Mouse (Mus musculus) heart, embryonic 10.5 days (tissue): Measurements from ENCODE around the gene Prmt2. TPM values are rescaled to one million over a fixed set of nuclear protein-coding genes. Genes with fewer than 3 reads are reported as not detected.

Source experiments
- DNase-seq: peaks from one replicate; pipeline ENCODE4 v3.0.0-alpha.2; 2017; ENCODE audit warnings: low spot score
- H3K27ac ChIP-seq: fragments of 300-500 bp; sonication (generic); 2 replicates; pipeline ENCODE4 v1.5.1; 2016; ENCODE audit warnings: mild to moderate bottlenecking
- H3K27me3 ChIP-seq: fragments of 300-500 bp; sonication (generic); 2 replicates; pipeline ENCODE4 v1.6.1; 2016; ENCODE audit warnings: mild to moderate bottlenecking; ENCODE audit not compliant: poor library complexity, insufficient read depth, severe bottlenecking
- H3K36me3 ChIP-seq: fragments of 300-500 bp; sonication (generic); 2 replicates; pipeline ENCODE4 v1.6.1; 2016; ENCODE audit warnings: mild to moderate bottlenecking, moderate library complexity
- H3K4me1 ChIP-seq: fragments of 300-500 bp; sonication (generic); 2 replicates; pipeline ENCODE4 v1.6.1; 2016; ENCODE audit warnings: mild to moderate bottlenecking
- H3K4me3 ChIP-seq: fragments of 300-500 bp; sonication (generic); 2 replicates; pipeline ENCODE4 v1.5.1; 2016; ENCODE audit warnings: mild to moderate bottlenecking, moderate library complexity
- H3K9me3 ChIP-seq: fragments of 300-500 bp; sonication (generic); 2 replicates; pipeline ENCODE4 v1.6.1; 2016; ENCODE audit warnings: mild to moderate bottlenecking, moderate library complexity
- WGBS: fragments of 180-500 bp; shearing (Covaris S2); methylation state at CpG from one replicate; pipeline ENCODE4 v1.1.7; 2016; 5-methylcytosine and 5-hydroxymethylcytosine counted together
- microRNA counts: library from miRNA; unstranded; fragments of <30 nt; microRNA quantifications from one replicate; lab custom pipeline; 2017
- microRNA-seq: library from miRNA; unstranded; fragments of <30 nt; microRNA quantifications from one replicate; pipeline ENCODE4, GENCODE M21; 2017
- polyA plus RNA-seq: library from polyadenylated mRNA; unstranded; fragments of >200 nt; fragmentation: Nextera tagmentation; extraction: Ambion mirVana; gene quantifications from 2 replicates; pipeline ENCODE4 v1.2.1, GENCODE M21; 2016

The Prmt2 gene
- polyA plus RNA-seq, 1 experiment from 2014 or later, result 57.3 TPM

DNA sequence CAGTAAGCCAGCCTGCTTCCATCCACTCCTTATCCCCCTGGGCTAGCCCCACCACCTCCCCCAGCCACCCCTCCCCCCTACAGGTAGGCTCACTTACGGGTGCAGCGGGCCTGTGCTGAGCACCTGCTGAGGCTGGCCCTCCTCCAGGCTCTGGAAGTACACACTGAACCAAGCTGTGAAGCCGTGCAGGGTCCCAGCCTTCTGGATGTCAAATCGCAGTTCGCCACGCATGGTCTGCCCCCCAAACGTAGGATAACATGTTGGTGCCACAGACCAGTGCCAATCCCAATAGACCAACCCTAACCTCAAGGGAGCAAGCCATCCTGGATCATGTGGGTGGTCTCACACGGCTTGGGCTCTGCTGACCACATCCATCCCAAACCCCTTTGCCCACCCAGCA is 28.4 kb downstream of the Prmt2 start:
- H3K27ac ChIP-seq, result no peak overlapping the region
- peak; percentile 66 for DNase-seq
- 89% methylated on average over 8 of the region's 8 CpGs for WGBS
- no peaks in the 10 kb centered on the region for H3K4me1 ChIP-seq
- peaks cover 2% of the 10 kb centered on the region for H3K9me3 ChIP-seq
- H3K4me3 ChIP-seq, result no peak overlapping the region
- H3K36me3 ChIP-seq, result peaks cover 74% of the 10 kb centered on the region
- H3K27me3 ChIP-seq, result no peaks in the 10 kb centered on the region

DNA sequence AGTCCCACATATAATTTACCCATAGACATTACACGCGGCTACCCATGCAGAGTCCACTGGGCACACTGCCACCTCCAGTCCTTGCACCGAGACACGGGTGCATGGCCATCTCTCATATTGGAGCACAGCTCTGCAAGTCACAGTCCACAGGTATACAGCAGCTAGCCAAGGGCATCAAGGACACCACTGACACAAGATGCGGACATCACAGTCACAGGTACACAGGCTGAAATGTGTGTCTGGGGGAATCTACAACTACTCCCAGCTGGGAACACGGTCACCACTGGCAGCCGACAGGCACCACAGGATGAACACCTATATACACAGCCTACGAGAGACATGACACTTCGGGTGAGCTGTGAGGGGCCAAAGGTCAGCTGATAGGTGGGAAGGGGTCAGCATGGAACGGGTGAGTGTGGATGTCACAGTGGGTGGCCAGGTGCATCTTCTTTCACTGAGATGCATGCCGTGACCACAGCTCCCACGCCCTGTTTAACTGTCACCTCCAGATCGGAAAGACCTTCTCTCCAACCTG is 30.3 kb downstream of the Prmt2 start:
- no peak overlapping the region for H3K4me3 ChIP-seq
- H3K36me3 ChIP-seq, result peaks cover 56% of the 10 kb centered on the region
- peaks cover 6% of the 10 kb centered on the region; the same call in 1 of the 2 replicates for H3K4me1 ChIP-seq
- peak; percentile 63 for DNase-seq
- H3K9me3 ChIP-seq, result no peaks in the 10 kb centered on the region
- no peak overlapping the region for H3K27ac ChIP-seq
- whole genome bisulfite sequencing, result 88% methylated on average over 13 of the region's 13 CpGs
- H3K27me3 ChIP-seq, result peaks cover 4% of the 10 kb centered on the region; the same call in 1 of the 2 replicates

DNA sequence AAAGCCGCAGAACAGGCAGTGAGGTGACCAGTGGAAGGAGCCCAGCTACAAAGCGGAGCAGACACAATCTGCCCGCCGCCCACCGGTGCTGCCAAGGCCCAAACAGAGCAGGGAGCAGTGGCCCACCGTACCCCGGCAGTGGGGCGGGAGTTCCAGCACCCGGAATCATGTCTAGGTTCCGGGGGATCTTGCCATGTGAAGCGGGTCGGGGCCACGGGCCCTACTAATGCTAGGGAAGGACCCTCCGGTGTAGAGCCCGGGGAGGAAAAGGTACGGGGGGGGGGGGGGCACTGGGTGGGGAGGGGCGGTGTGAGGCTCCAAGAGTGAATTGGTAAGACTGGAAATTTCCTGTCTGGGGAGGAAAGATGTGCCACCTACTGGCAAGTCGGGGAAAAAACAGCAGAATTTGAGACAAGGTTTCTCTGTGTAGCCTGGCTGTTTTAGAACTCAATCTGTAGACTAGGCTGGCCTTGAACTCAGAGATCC is 33.8 kb downstream of the Prmt2 start:
- peak; percentile 74 for DNase-seq
- peaks cover 6% of the 10 kb centered on the region; the same call in 1 of the 2 replicates for H3K4me1 ChIP-seq
- peak overlapping the region; percentile 58 for H3K4me3 ChIP-seq
- peaks cover 11% of the 10 kb centered on the region; the same call in 1 of the 2 replicates for H3K27me3 ChIP-seq
- peaks cover 25% of the 10 kb centered on the region for H3K36me3 ChIP-seq
- no peaks in the 10 kb centered on the region for H3K9me3 ChIP-seq
- peak overlapping the region; percentile 59 for H3K27ac ChIP-seq
- 10% methylated on average over 18 of the region's 18 CpGs for WGBS

DNA sequence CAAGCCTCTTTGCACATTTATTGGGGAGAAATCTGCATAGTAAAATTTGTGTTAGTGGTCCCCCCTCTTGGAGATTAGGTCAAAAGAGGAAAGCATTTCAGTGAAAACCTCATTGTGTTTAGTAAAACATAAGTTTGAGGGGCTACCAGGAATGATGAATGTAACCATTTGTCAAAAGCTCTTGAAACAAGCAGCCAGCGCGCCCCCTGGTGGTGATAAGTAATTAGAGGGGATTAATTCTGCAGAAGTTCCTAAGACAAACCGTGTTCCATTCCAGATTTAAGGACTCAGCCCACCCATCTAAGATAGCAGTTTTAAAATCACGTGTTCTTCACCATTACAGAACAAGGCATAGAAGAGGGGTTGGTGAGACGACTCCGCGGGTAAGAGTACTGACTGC is 35.7 kb downstream of the Prmt2 start:
- H3K4me1 ChIP-seq, result peaks cover 6% of the 10 kb centered on the region; the same call in 1 of the 2 replicates
- no peaks in the 10 kb centered on the region for H3K9me3 ChIP-seq
- H3K4me3 ChIP-seq, result no peak overlapping the region
- H3K27me3 ChIP-seq, result peaks cover 17% of the 10 kb centered on the region; the same call in 1 of the 2 replicates
- 10% methylated on average over 7 of the region's 7 CpGs for WGBS
- DNase-seq, result peak; percentile 88
- H3K36me3 ChIP-seq, result peaks cover 7% of the 10 kb centered on the region
- H3K27ac ChIP-seq, result no peak overlapping the region

DNA sequence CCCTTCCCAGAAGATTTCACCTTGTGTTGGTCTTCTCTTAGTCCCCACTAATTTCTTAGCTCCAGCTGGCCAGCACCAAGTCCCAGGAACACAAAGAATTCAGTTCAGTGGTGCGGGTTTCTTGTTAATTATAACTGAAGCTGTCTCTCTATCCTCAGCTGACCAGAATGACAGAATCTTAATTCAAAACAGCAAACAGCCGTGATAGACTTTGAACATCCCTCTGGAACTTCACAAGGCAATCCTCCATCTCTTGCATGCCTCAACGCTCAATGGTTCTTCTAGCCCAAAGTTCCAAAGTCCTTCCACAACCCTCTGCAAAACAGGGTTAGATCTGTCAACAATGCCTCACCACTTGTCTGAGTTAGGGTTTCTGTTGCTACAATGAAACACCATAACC is 36.2 kb downstream of the Prmt2 start:
- H3K4me3 ChIP-seq, result no peak overlapping the region
- no peak for DNase-seq
- H3K4me1 ChIP-seq, result peaks cover 6% of the 10 kb centered on the region; the same call in 1 of the 2 replicates
- H3K36me3 ChIP-seq, result peaks cover 1% of the 10 kb centered on the region
- 76% methylated on average over 3 of the region's 3 CpGs for WGBS
- H3K27me3 ChIP-seq, result peaks cover 17% of the 10 kb centered on the region; the same call in 1 of the 2 replicates
- H3K9me3 ChIP-seq, result no peaks in the 10 kb centered on the region
- no peak overlapping the region for H3K27ac ChIP-seq

DNA sequence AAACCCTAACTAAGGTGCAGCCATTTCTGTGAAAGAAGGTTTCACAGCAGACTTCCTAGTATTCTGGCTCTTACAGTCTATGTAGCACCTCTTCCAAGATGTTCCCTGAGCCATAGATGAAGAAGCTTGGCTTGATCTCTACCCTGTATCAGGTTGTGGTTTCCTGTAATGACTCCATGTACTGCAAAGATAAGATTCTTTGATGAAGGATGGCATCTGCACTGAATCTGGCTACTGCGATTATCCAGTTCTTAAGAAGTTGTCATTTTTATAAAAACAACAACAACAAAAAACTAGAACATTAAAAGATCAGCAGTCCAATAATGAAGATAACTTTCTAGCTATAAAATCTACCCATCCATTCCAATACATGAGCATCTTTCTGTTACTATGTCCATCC is 49.7 kb downstream of the Prmt2 start:
- Histone ChIP-seq H3K9me3 (no peaks in the 10 kb centered on the region), H3K27ac (no peak overlapping the region), H3K4me1 (no peaks in the 10 kb centered on the region), H3K27me3 (peaks cover 53% of the 10 kb centered on the region), H3K4me3 (no peak overlapping the region), H3K36me3 (no peaks in the 10 kb centered on the region)
- WGBS, result 84% methylated on average over 1 of the region's 1 CpGs
- DNase-seq, result no peak

DNA sequence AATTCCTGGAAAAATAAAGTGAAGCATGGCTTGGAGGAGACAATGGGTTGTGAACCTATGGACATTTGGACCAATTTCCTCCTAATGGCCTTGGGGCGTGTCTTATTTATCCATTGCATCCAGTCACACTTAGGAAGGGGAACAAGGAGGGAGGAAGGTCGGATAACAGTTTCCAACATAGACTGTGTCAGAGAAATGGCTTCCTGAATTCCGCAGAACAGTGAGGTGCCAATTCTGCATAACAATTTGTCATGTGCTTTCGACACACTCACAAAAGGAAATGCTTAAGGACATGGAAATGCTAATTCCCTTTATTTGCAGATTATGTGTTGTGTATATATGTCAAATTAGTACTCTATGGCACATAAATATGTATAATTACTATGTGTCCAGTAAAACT is 52.4 kb downstream of the Prmt2 start:
- no peak for DNase-seq
- no peaks in the 10 kb centered on the region for H3K9me3 ChIP-seq
- WGBS, result 77% methylated on average over 4 of the region's 4 CpGs
- no peaks in the 10 kb centered on the region for H3K36me3 ChIP-seq
- H3K27me3 ChIP-seq, result peaks cover 51% of the 10 kb centered on the region; the same call in 1 of the 2 replicates
- no peaks in the 10 kb centered on the region for H3K4me1 ChIP-seq
- no peak overlapping the region for H3K4me3 ChIP-seq
- H3K27ac ChIP-seq, result no peak overlapping the region

DNA sequence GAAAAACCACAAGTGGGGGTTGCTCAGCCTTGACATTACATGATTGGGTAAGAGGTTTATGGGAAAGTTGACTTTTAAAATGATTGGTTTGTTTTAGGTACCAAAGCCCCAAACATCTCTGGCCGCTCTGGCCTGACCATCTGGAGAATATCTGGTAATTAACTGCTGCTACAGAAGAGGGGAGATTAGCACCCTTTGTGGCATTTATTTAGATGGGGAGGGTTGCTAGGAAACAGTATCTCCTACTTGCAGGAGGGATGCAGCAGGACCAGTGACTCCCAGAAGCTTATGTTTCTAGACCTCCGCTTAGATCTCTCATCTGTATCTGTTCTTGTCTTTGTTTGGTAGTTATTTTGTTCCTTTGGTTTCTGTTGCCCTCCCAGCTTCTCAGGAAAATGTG is 62.8 kb downstream of the Prmt2 start:
- Histone ChIP-seq H3K36me3 (no peaks in the 10 kb centered on the region), H3K27ac (no peak overlapping the region), H3K4me1 (no peaks in the 10 kb centered on the region), H3K9me3 (no peaks in the 10 kb centered on the region), H3K27me3 (peaks cover 24% of the 10 kb centered on the region), H3K4me3 (no peak overlapping the region)
- 41% methylated on average over 2 of the region's 2 CpGs for WGBS
- no peak for DNase-seq

DNA sequence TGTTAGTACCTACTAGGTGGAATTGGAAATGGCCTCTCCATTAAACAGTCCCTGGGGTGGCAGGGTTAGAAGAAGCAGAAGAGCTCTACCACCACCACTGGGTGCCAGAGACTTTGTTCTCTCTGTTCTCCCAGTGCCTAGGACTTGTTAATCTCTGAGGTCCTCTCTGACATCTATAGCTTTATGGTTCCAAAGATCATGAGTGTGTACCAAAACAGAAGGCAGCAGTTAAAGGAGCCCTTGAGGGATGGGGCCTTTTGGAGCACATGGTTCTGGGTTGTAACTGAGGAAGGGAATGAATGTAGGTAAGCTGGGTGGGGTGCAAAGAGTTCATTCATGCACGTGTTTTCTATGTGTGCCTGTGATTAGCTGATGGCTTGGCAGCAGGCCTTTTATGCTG is 79.7 kb downstream of the Prmt2 start:
- DNase-seq, result no peak
- Histone ChIP-seq H3K36me3 (no peaks in the 10 kb centered on the region), H3K4me1 (no peaks in the 10 kb centered on the region), H3K4me3 (no peak overlapping the region), H3K27me3 (no peaks in the 10 kb centered on the region), H3K9me3 (no peaks in the 10 kb centered on the region), H3K27ac (no peak overlapping the region)
- 70% methylated on average over 1 of the region's 1 CpGs for WGBS

DNA sequence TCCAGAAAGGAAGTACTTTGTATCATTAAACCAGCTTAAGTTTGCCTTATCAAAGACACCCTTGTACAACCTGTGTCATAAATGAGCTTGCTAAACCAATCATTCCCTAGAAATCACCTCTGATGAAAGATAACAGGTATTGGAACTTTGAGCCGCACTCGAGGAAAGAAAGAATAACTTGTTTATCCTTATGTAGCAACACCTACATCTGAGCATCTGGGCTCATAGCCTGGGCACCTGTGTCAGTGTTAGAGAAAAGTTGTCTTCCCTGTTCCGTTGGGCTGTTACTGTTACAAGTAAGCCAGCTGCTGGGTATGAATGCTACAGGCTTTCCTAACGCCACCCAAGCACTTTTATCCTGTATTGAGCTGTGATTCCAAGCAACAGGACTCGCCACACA is 80.1 kb downstream of the Prmt2 start:
- H3K36me3 ChIP-seq, result no peaks in the 10 kb centered on the region
- WGBS, result 73% methylated on average over 5 of the region's 5 CpGs
- H3K4me1 ChIP-seq, result no peaks in the 10 kb centered on the region
- no peaks in the 10 kb centered on the region for H3K27me3 ChIP-seq
- no peak for DNase-seq
- H3K27ac ChIP-seq, result no peak overlapping the region
- no peaks in the 10 kb centered on the region for H3K9me3 ChIP-seq
- H3K4me3 ChIP-seq, result no peak overlapping the region

MicroRNAs encoded within 50 kb of the gene (microRNA counts, 519-probe panel; counts per million panel counts)
- not detected for microRNA mmu-miR-678 (lab: Ali Mortazavi, UCI)

Small RNA genes lying within 50 kb of the gene (microRNA-seq; reads per million reads assigned to microRNA genes)
- not detected for gene Mir678

Other genes with a start within 250 kb of the Prmt2 start
- 24.7 and 33.4 TPM in 2 replicates for gene Zfp280b, start 205.2 kb downstream of the Prmt2 start, polyA plus RNA-seq
- not detected in 2 replicates for gene Slc5a4b, start 126.9 kb downstream of the Prmt2 start, polyA plus RNA-seq
- gene Slc5a4a, start 90.4 kb downstream of the Prmt2 start, polyA plus RNA-seq, result not detected in 2 replicates
- gene S100b, start 16.0 kb upstream of the Prmt2 start, polyA plus RNA-seq, result 0.10 and 0.11 TPM in 2 replicates
- gene Dip2a, start 107.4 kb upstream of the Prmt2 start, polyA plus RNA-seq, result 8.0 and 9.1 TPM in 2 replicates
- gene AC141477.1, start 202.6 kb upstream of the Prmt2 start, polyA plus RNA-seq, result not detected in 2 replicates
- 14.9 and 15.1 TPM in 2 replicates for gene Pcnt, start 204.9 kb upstream of the Prmt2 start, polyA plus RNA-seq
- not detected in 2 replicates for gene 2610028H24Rik, start 211.2 kb upstream of the Prmt2 start, polyA plus RNA-seq
- 43.0 and 49.9 TPM in 2 replicates for gene Mcm3ap, start 231.1 kb upstream of the Prmt2 start, polyA plus RNA-seq
- 8.1 and 8.3 TPM in 2 replicates for gene Ybey, start 231.2 kb upstream of the Prmt2 start, polyA plus RNA-seq